Mouse (Mus musculus): Measurements from ENCODE around the gene Lef1. TPM values are rescaled to one million over a fixed set of nuclear protein-coding genes. Genes with fewer than 3 reads are reported as not detected.

Gene Lef1
- total RNA-seq, 1 experiment, result 11.1 TPM

DNA sequence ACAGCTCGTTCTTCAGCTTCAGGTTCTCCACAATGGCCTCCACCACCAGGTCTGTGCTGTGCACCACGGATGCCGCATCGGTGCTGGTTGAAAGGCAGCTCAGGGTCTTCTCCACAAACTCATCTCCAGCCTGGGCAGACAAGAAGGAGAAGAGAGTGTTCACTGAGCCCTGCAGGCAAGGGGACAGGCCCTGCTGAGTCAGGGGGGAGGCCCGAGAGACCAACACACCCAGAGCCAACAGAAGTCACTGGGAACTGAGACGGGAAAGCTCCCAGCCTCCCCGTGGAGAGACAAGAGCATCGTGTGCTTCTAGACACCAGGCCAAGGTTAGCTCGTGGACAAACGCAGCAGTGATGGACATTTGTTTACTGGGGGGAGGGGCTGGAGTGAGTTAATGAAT, 138.2 kb downstream of the Lef1 start:
- H3K27ac ChIP-seq (ENCODE audit: insufficient read depth, low read depth, low read length, poor library complexity, severe bottlenecking), result no peak overlapping the region
- no peak for TF ChIP-seq CHD2 (IDR thresholded peaks at IDR 0.05; ENCODE audit: low read depth, low read length)
- no peak for TF ChIP-seq ZC3H11A (IDR thresholded peaks at IDR 0.05; ENCODE audit: borderline replicate concordance, low read depth, low read length)
- no peak for TF ChIP-seq HCFC1 (IDR thresholded peaks at IDR 0.05; ENCODE audit: borderline replicate concordance, insufficient read depth, low read length)
- TF ChIP-seq ZNF384 (IDR thresholded peaks at IDR 0.05; ENCODE audit: low read depth, low read length), result no peak
- TF ChIP-seq MAFK (IDR thresholded peaks at IDR 0.05; ENCODE audit: insufficient read depth, low read depth, low read length), result no peak
- H3K9ac ChIP-seq (ENCODE audit: insufficient read depth, low read depth, low read length, poor library complexity, severe bottlenecking), result no peak overlapping the region
- DNase-seq (ENCODE audit: low read depth, low spot score), result no peak
- no peak overlapping the region for H3K4me3 ChIP-seq (ENCODE audit: insufficient read depth in 1 of 2, low read depth in 1 of 2, low read length in 2 of 2, poor library complexity in 1 of 2, severe bottlenecking in 1 of 2)
- H3K36me3 ChIP-seq (ENCODE audit: control insufficient read depth, insufficient read depth, low read length, poor library complexity, severe bottlenecking), result peaks cover 19% of the 10 kb centered on the region
- no peaks in the 10 kb centered on the region for H3K9me3 ChIP-seq (ENCODE audit: control insufficient read depth, insufficient read depth, low read depth, low read length)
- H3K4me1 ChIP-seq (ENCODE audit: control insufficient read depth in 2 of 2, insufficient read depth in 2 of 2, low read length in 2 of 2, poor library complexity in 1 of 2), result peaks cover 4 to 18% of the 10 kb centered on the region in 2 experiments
- in situ Hi-C loops (cut with MboI; ENCODE audit: low sequenced_read_pairs in 2 of 2, unreplicated experiment in 2 of 2), result no loop called here

DNA sequence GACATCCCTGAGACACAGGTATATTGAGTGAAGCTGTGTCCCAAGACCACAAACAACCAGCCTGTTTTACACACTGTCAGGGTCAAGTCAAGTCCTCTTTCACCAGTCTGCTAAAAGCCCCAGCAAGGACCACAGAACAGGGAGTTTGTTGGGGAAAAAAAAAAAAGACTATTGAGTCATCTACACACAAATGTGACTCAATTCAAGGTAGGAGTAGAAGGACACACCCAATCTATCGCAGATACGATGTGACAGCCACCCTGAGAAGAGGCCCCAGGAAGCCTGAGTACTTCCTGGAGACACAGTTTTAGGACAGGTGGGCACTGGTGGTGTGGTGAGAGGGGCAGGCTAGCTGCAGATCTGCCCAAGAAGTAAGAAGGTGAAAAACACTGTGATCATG, 140.0 kb downstream of the Lef1 start:
- peaks cover 5% of the 10 kb centered on the region; the same call in 1 of the 2 replicates for H3K36me3 ChIP-seq (ENCODE audit: control insufficient read depth, insufficient read depth, low read length, poor library complexity, severe bottlenecking)
- no peaks in the 10 kb centered on the region for H3K9me3 ChIP-seq (ENCODE audit: control insufficient read depth, insufficient read depth, low read depth, low read length)
- TF ChIP-seq ZC3H11A (IDR thresholded peaks at IDR 0.05; ENCODE audit: borderline replicate concordance, low read depth, low read length) (no peak), MAFK (IDR thresholded peaks at IDR 0.05; ENCODE audit: insufficient read depth, low read depth, low read length) (no peak), HCFC1 (IDR thresholded peaks at IDR 0.05; ENCODE audit: borderline replicate concordance, insufficient read depth, low read length) (no peak), ZNF384 (IDR thresholded peaks at IDR 0.05; ENCODE audit: low read depth, low read length) (no peak), CHD2 (IDR thresholded peaks at IDR 0.05; ENCODE audit: low read depth, low read length) (no peak)
- H3K4me3 ChIP-seq (ENCODE audit: insufficient read depth in 1 of 2, low read depth in 1 of 2, low read length in 2 of 2, poor library complexity in 1 of 2, severe bottlenecking in 1 of 2), result no peak overlapping the region
- no peak for DNase-seq (ENCODE audit: low read depth, low spot score)
- in situ Hi-C loops (cut with MboI; ENCODE audit: low sequenced_read_pairs in 2 of 2, unreplicated experiment in 2 of 2), result no loop called here
- H3K27ac ChIP-seq (ENCODE audit: insufficient read depth, low read depth, low read length, poor library complexity, severe bottlenecking), result no peak overlapping the region
- no peak overlapping the region for H3K9ac ChIP-seq (ENCODE audit: insufficient read depth, low read depth, low read length, poor library complexity, severe bottlenecking)
- H3K4me1 ChIP-seq (ENCODE audit: control insufficient read depth in 2 of 2, insufficient read depth in 2 of 2, low read length in 2 of 2, poor library complexity in 1 of 2), result peaks cover 4 to 18% of the 10 kb centered on the region in 2 experiments

DNA sequence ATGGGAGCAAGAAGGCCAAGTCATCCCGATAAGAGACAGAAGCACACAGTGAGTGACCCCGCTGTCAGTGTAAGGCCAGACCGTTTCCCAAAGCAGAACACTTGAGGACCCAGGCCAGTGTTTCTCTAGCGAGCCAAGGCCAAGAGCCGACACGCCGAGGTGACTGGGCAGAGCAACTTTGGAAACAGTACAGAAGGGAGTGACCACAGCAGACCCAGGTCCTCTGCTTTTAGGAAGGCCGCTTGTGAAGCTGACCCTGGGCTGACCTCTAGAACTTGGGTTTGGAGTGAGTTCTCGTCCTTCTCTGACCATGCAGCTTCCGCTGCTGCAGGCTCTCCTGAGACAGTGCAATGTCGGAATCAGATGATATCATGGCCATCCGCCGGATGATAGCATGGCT, 140.7 kb downstream of the Lef1 start:
- DNase-seq (ENCODE audit: low read depth, low spot score), result no peak
- Histone ChIP-seq H3K27ac (ENCODE audit: insufficient read depth, low read depth, low read length, poor library complexity, severe bottlenecking) (no peak overlapping the region), H3K36me3 (ENCODE audit: control insufficient read depth, insufficient read depth, low read length, poor library complexity, severe bottlenecking) (peaks cover 5% of the 10 kb centered on the region; the same call in 1 of the 2 replicates), H3K9me3 (ENCODE audit: control insufficient read depth, insufficient read depth, low read depth, low read length) (no peaks in the 10 kb centered on the region), H3K4me1 (ENCODE audit: control insufficient read depth in 2 of 2, insufficient read depth in 2 of 2, low read length in 2 of 2, poor library complexity in 1 of 2) (peaks cover 4 to 15% of the 10 kb centered on the region in 2 experiments), H3K4me3 (ENCODE audit: insufficient read depth in 1 of 2, low read depth in 1 of 2, low read length in 2 of 2, poor library complexity in 1 of 2, severe bottlenecking in 1 of 2) (no peak overlapping the region), H3K9ac (ENCODE audit: insufficient read depth, low read depth, low read length, poor library complexity, severe bottlenecking) (no peak overlapping the region)
- TF ChIP-seq MAFK (IDR thresholded peaks at IDR 0.05; ENCODE audit: insufficient read depth, low read depth, low read length) (no peak), ZNF384 (IDR thresholded peaks at IDR 0.05; ENCODE audit: low read depth, low read length) (no peak), CHD2 (IDR thresholded peaks at IDR 0.05; ENCODE audit: low read depth, low read length) (no peak), HCFC1 (IDR thresholded peaks at IDR 0.05; ENCODE audit: borderline replicate concordance, insufficient read depth, low read length) (no peak), ZC3H11A (IDR thresholded peaks at IDR 0.05; ENCODE audit: borderline replicate concordance, low read depth, low read length) (no peak)
- in situ Hi-C loops (cut with MboI; ENCODE audit: low sequenced_read_pairs in 2 of 2, unreplicated experiment in 2 of 2), result no loop called here

GRCm38 (mm10) chr3:131251601-131252000, 141.3 kb downstream of the Lef1 start:
- in situ Hi-C loops (cut with MboI; ENCODE audit: low sequenced_read_pairs in 2 of 2, unreplicated experiment in 2 of 2), result no loop called here
- no peak overlapping the region for H3K27ac ChIP-seq (ENCODE audit: insufficient read depth, low read depth, low read length, poor library complexity, severe bottlenecking)
- TF ChIP-seq ZC3H11A (IDR thresholded peaks at IDR 0.05; ENCODE audit: borderline replicate concordance, low read depth, low read length) (no peak), MAFK (IDR thresholded peaks at IDR 0.05; ENCODE audit: insufficient read depth, low read depth, low read length) (no peak), HCFC1 (IDR thresholded peaks at IDR 0.05; ENCODE audit: borderline replicate concordance, insufficient read depth, low read length) (no peak), CHD2 (IDR thresholded peaks at IDR 0.05; ENCODE audit: low read depth, low read length) (no peak), ZNF384 (IDR thresholded peaks at IDR 0.05; ENCODE audit: low read depth, low read length) (no peak)
- no peak overlapping the region for H3K4me3 ChIP-seq (ENCODE audit: insufficient read depth in 1 of 2, low read depth in 1 of 2, low read length in 2 of 2, poor library complexity in 1 of 2, severe bottlenecking in 1 of 2)
- H3K4me1 ChIP-seq (ENCODE audit: control insufficient read depth in 2 of 2, insufficient read depth in 2 of 2, low read length in 2 of 2, poor library complexity in 1 of 2), result peaks cover 3 to 9% of the 10 kb centered on the region in 2 experiments
- no peak overlapping the region for H3K9ac ChIP-seq (ENCODE audit: insufficient read depth, low read depth, low read length, poor library complexity, severe bottlenecking)
- no peaks in the 10 kb centered on the region for H3K9me3 ChIP-seq (ENCODE audit: control insufficient read depth, insufficient read depth, low read depth, low read length)
- peaks cover 5% of the 10 kb centered on the region; the same call in 1 of the 2 replicates for H3K36me3 ChIP-seq (ENCODE audit: control insufficient read depth, insufficient read depth, low read length, poor library complexity, severe bottlenecking)
- DNase-seq (ENCODE audit: low read depth, low spot score), result no peak

DNA sequence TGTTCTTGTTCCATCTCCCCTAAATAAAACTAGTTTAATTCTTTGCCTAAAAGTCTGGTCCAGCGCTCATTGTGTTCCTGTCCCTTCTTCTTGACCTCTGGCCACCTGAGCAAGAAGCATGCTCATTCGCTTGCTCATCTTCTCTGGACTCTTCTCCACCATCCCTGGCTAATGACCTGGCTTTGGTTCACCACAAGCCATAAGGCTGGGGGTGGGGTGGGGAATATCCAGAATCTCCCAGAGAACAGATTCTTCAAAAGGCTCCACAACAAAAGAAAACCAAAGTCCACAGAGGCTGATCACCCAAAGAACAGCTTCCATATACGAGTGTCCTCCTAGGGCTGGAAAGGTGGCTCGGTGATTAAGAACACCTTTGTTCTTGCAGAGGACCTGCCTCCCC, 144.7 kb downstream of the Lef1 start:
- H3K4me1 ChIP-seq (ENCODE audit: control insufficient read depth in 2 of 2, insufficient read depth in 2 of 2, low read length in 2 of 2, poor library complexity in 1 of 2), result peaks cover 0 to 4% of the 10 kb centered on the region in 2 experiments; a peak in 1 of 4 replicates
- no peak for DNase-seq (ENCODE audit: low read depth, low spot score)
- TF ChIP-seq ZNF384 (IDR thresholded peaks at IDR 0.05; ENCODE audit: low read depth, low read length) (no peak), MAFK (IDR thresholded peaks at IDR 0.05; ENCODE audit: insufficient read depth, low read depth, low read length) (no peak), ZC3H11A (IDR thresholded peaks at IDR 0.05; ENCODE audit: borderline replicate concordance, low read depth, low read length) (no peak), HCFC1 (IDR thresholded peaks at IDR 0.05; ENCODE audit: borderline replicate concordance, insufficient read depth, low read length) (no peak), CHD2 (IDR thresholded peaks at IDR 0.05; ENCODE audit: low read depth, low read length) (no peak)
- H3K27ac ChIP-seq (ENCODE audit: insufficient read depth, low read depth, low read length, poor library complexity, severe bottlenecking), result no peak overlapping the region
- no peak overlapping the region for H3K9ac ChIP-seq (ENCODE audit: insufficient read depth, low read depth, low read length, poor library complexity, severe bottlenecking)
- H3K4me3 ChIP-seq (ENCODE audit: insufficient read depth in 1 of 2, low read depth in 1 of 2, low read length in 2 of 2, poor library complexity in 1 of 2, severe bottlenecking in 1 of 2), result no peak overlapping the region
- in situ Hi-C loops (cut with MboI; ENCODE audit: low sequenced_read_pairs in 2 of 2, unreplicated experiment in 2 of 2), result no loop called here
- peaks cover 1% of the 10 kb centered on the region; the same call in 1 of the 2 replicates for H3K36me3 ChIP-seq (ENCODE audit: control insufficient read depth, insufficient read depth, low read length, poor library complexity, severe bottlenecking)
- H3K9me3 ChIP-seq (ENCODE audit: control insufficient read depth, insufficient read depth, low read depth, low read length), result no peaks in the 10 kb centered on the region

Data from ES-E14 (cell line).